Comparison of ENCODE assay signal across 15 mouse cellular contexts in genomic region chr2:27312500-27312899, GRCm38 (mm10).
DNase-seq lines count a peak whose midpoint lies in the region; ATAC-seq and TF ChIP-seq lines count a peak whose summit lies in the region.
"Had no signal": no experiment of that assay in that cellular context is flagged by ENCODE, and none has a peak within 500 bp of the region (broad histone marks: within the 10 kb centered on the region; RNA-seq: fewer than 3 reads in every experiment).

No protein-coding gene starts in this region.

- no peak for ATAC-seq in heart, embryonic 12.5 days (ENCODE audit: insufficient number of reproducible peaks, low FRiP score)
- peak; percentile 52; the same call in 1 of the 2 replicates for ATAC-seq in kidney, postnatal 0 days (replicated peaks; ENCODE audit: low FRiP score, low read depth)
- ATAC-seq in intestine, embryonic 16.5 days = peak; percentile 52; the same call in 1 of the 2 replicates
- ATAC-seq: forebrain, postnatal 0 days had no signal

- no peak overlapping the region for H3K27ac ChIP-seq in heart, embryonic 12.5 days (ENCODE audit: poor library complexity, severe bottlenecking)
- peak overlapping the region; percentile 19; the same call in 1 of the 2 replicates for H3K27ac ChIP-seq in kidney, postnatal 0 days
- H3K27ac ChIP-seq in intestine, embryonic 16.5 days (ENCODE audit: low read length) = no peak overlapping the region
- H3K27ac ChIP-seq: embryonic facial prominence, embryonic 12.5 days; gastrocnemius, adult 2 months; limb, embryonic 15.5 days had no signal

- H3K27me3 ChIP-seq in heart, embryonic 12.5 days (replicated peaks) = no peaks in the 10 kb centered on the region
- no peaks in the 10 kb centered on the region for H3K27me3 ChIP-seq in kidney, postnatal 0 days (ENCODE audit: insufficient read depth, low read length)
- H3K27me3 ChIP-seq in intestine, embryonic 16.5 days (replicated peaks; ENCODE audit: control insufficient read depth, insufficient read depth, low read length) = no peaks in the 10 kb centered on the region
- H3K27me3 ChIP-seq: embryonic facial prominence, embryonic 12.5 days; limb, embryonic 15.5 days had no signal

- no peak overlapping the region for H3K4me3 ChIP-seq in heart, embryonic 12.5 days
- no peak overlapping the region for H3K4me3 ChIP-seq in kidney, postnatal 0 days (replicated peaks; ENCODE audit: low read depth, low read length)
- no peak overlapping the region for H3K4me3 ChIP-seq in intestine, embryonic 16.5 days (ENCODE audit: low read length)
- H3K4me3 ChIP-seq: embryonic facial prominence, embryonic 12.5 days; gastrocnemius, adult 2 months; limb, embryonic 15.5 days had no signal

- peak; percentile 40 for DNase-seq in heart, postnatal 4 days
- DNase-seq in kidney, postnatal 0 days (ENCODE audit: low spot score) = peak; percentile 92
- no peak for DNase-seq in kidney, postnatal 36 days
- DNase-seq in lung, postnatal 10 days = peak; percentile 66
- DNase-seq in lung, postnatal 25 days (ENCODE audit: low spot score) = no peak
- no peak for DNase-seq in c-Kit-positive CD71-positive TER-119-positive erythroid progenitor cells, embryonic 14.5 days (ENCODE audit: low spot score)
- DNase-seq: adrenal gland, postnatal 25 days; cerebellum, adult 2 months; forebrain, postnatal 0 days; gastrocnemius, adult 2 months; thymus, postnatal 14 days had no signal

- 0 out of 2 replicates have a peak, but pooled peaks cover 3% of the 10 kb centered on the region for H3K9me3 ChIP-seq in heart, embryonic 12.5 days (replicated peaks)
- no peaks in the 10 kb centered on the region for H3K9me3 ChIP-seq in kidney, postnatal 0 days (replicated peaks; ENCODE audit: low read length)
- H3K9me3 ChIP-seq in intestine, embryonic 16.5 days (ENCODE audit: control insufficient read depth, low read length) = no peaks in the 10 kb centered on the region
- H3K9me3 ChIP-seq: embryonic facial prominence, embryonic 12.5 days; limb, embryonic 15.5 days had no signal

- H3K4me1 ChIP-seq in heart, embryonic 12.5 days (replicated peaks) = peaks cover 19% of the 10 kb centered on the region
- peaks cover 11% of the 10 kb centered on the region for H3K4me1 ChIP-seq in kidney, postnatal 0 days (replicated peaks; ENCODE audit: insufficient read depth, low read length)
- H3K4me1 ChIP-seq in intestine, embryonic 16.5 days (ENCODE audit: control insufficient read depth, insufficient read depth, low read length) = peaks cover 8% of the 10 kb centered on the region
- H3K4me1 ChIP-seq: embryonic facial prominence, embryonic 12.5 days had no signal

- 54% methylated on average over 3 of the region's 3 CpGs for WGBS in heart, embryonic 12.5 days
- WGBS in kidney, postnatal 0 days = 30% methylated on average over 3 of the region's 3 CpGs
- 53% methylated on average over 3 of the region's 3 CpGs for WGBS in intestine, embryonic 16.5 days

- H3K9ac ChIP-seq in heart, embryonic 12.5 days = no peak overlapping the region
- H3K9ac ChIP-seq in kidney, postnatal 0 days (ENCODE audit: low read depth, low read length) = no peak overlapping the region
- H3K9ac ChIP-seq in intestine, embryonic 16.5 days (ENCODE audit: low read depth, low read length) = no peak overlapping the region
- H3K9ac ChIP-seq: embryonic facial prominence, embryonic 12.5 days; forebrain, postnatal 0 days; limb, embryonic 15.5 days had no signal

- no peaks in the 10 kb centered on the region for H3K36me3 ChIP-seq in heart, embryonic 12.5 days
- H3K36me3 ChIP-seq in kidney, postnatal 0 days (ENCODE audit: insufficient read depth, low read length) = no peaks in the 10 kb centered on the region
- no peaks in the 10 kb centered on the region for H3K36me3 ChIP-seq in intestine, embryonic 16.5 days (ENCODE audit: control insufficient read depth, insufficient read depth, low read length)
- H3K36me3 ChIP-seq: embryonic facial prominence, embryonic 12.5 days; limb, embryonic 15.5 days had no signal

- no peak for TF ChIP-seq CTCF in kidney, postnatal 0 days (IDR thresholded peaks at IDR 0.05; ENCODE audit: low read depth)

- H3K4me2 ChIP-seq in heart, embryonic 12.5 days = no peak overlapping the region
- no peak overlapping the region for H3K4me2 ChIP-seq in kidney, postnatal 0 days (ENCODE audit: low read length)
- H3K4me2 ChIP-seq in intestine, embryonic 16.5 days (ENCODE audit: low read depth, low read length) = no peak overlapping the region
- H3K4me2 ChIP-seq: embryonic facial prominence, embryonic 12.5 days; limb, embryonic 15.5 days had no signal

Comparison
In these comparisons a context has a peak if more than half of its experiments do, and no peak if none do; other contexts are left out.
1. DNase-seq: peak in heart, postnatal 4 days (single experiment), kidney, postnatal 0 days (single experiment) and lung, postnatal 10 days (single experiment); none in kidney, postnatal 36 days (0 of 2), lung, postnatal 25 days (single experiment) and c-Kit-positive CD71-positive TER-119-positive erythroid progenitor cells, embryonic 14.5 days (single experiment).